Mouse (Mus musculus) urinary bladder, postnatal 10 days (tissue): ENCODE measurements around the gene Palb2.

Experiments used
- DNase-seq: peaks from one replicate; pipeline ENCODE4 v3.0.0; 2022; ENCODE audit warnings: low spot score

Gene Palb2

GRCm38 (mm10) chr7:122099222-122099621, 33.6 kb downstream of the Palb2 start:
- no peak for DNase-seq

GRCm38 (mm10) chr7:122098009-122098408, 34.8 kb downstream of the Palb2 start:
- DNase-seq, result no peak

GRCm38 (mm10) chr7:122094564-122095330, 38.0 kb downstream of the Palb2 start:
- DNase-seq, result no peak

GRCm38 (mm10) chr7:122087195-122087982, 45.4 kb downstream of the Palb2 start:
- DNase-seq, result no peak

- DNase-seq, result no peak
Measured at GRCm38 (mm10) chr7:122081071-122081470, 51.7 kb downstream of the Palb2 start.

DNA sequence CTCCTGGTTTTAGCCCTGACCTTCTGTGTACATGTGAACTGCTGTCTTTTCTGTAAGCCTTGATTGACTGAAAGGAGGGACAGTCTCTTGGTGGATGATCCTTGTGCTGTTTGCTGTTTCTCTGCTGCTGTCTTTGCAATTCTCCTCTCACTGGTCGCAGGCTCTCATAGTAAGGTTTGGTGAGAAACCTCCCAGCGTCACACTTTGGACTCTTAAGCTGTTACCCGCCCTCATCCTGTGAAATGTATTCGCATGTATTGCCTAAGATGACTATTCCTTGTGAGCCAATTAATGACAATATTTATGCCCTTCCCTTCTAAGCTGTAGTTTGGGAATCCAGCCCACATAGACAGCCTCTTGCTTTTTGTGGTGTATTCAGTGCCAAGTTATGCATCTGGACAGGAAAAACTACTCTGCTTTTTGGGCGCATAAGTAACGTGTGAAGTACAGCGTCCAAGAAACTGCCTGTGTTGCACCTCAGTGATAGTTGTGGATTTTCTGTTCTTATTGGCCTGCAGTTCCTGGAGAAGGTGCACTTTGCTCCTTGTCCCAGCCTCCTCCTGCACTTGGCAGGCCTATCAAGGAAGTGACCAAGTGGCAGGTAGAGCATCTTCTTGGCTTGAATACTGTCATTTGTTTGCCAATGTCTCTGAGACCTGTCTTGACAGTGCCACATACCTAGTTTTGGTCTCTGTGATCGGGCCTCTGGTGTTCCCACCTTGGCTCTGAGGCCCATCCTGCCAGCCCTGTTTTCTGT, 52.8 kb downstream of the Palb2 start:
- DNase-seq, result no peak

- DNase-seq, result no peak
Measured at GRCm38 (mm10) chr7:122074374-122074773, 58.4 kb downstream of the Palb2 start.

- DNase-seq, result no peak
Measured at GRCm38 (mm10) chr7:122067517-122068381, 65.0 kb downstream of the Palb2 start.

DNA sequence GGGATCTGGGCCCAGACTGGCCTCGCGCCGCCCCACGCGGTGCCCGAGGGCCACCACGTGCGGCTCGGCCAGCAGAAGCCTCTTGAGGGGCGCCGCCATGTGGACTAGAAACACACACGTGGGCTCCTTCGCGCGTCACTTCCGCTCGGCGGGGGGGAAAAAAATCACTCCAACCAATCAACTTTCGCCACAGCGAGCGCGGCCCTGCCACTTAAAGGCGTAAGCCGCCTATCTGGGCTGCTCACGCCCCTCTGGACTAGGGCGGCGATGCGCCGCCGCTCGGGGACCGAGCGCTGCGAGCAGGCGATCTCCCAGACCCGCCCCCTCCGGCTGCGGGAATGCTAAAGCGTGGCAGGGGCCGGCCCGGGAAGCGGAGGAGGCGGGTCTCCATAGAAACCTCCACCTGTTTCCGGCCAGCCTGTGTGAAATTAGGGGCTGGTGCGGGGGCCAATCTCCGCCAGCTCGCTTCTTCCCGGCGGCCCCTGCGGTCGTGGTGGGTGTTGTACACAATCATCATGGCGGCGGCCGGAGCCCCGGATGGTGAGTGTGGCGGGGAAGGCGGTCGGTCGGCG, 65.8 kb downstream of the Palb2 start, which contains the start of the genes Ubfd1 and Ears2:
TSS of gene Ubfd1 (plus strand) at position 231 of the 572 bp plus-strand sequence.
TSS of gene Ears2 (minus strand) at position 319 of the 572 bp plus-strand sequence.
- peak; percentile 81 for DNase-seq

GRCm38 (mm10) chr7:122066102-122066944, 66.5 kb downstream of the Palb2 start:
- no peak for DNase-seq

GRCm38 (mm10) chr7:122065656-122066055, 67.1 kb downstream of the Palb2 start:
- no peak for DNase-seq
